Mouse (Mus musculus) MEL (cell line): ENCODE measurements around the gene Dock7.

ENCODE experiments used
- CTCF ChIP-seq, 3 experiments: IDR thresholded peaks in 2 of 3; conservative IDR thresholded peaks in 1 of 3; 2 replicates each; pipeline ENCODE4 v1.5.1; 2011 to 2012; ENCODE audit warnings: low read length in 3 of 3, low read depth in 2 of 3, mild to moderate bottlenecking in 2 of 3, improper control_type of control experiment in 1 of 3, inconsistent platforms in 1 of 3, mixed read lengths in 1 of 3, moderate library complexity in 1 of 3; ENCODE audit not compliant: control insufficient read depth in 1 of 3, insufficient read depth in 1 of 3, poor library complexity in 1 of 3, severe bottlenecking in 1 of 3
- MAFK ChIP-seq: IDR thresholded peaks from 2 replicates; pipeline ENCODE4 v1.6.1; 2011; ENCODE audit warnings: low read depth, mild to moderate bottlenecking, low read length, improper control_type of control experiment, borderline replicate concordance
- UBTF ChIP-seq: IDR thresholded peaks from 2 replicates; pipeline ENCODE4 v1.6.1; 2012; ENCODE audit warnings: low read depth, mild to moderate bottlenecking, inconsistent platforms, low read length, improper control_type of control experiment, moderate library complexity, borderline replicate concordance; ENCODE audit not compliant: insufficient read depth

DNA sequence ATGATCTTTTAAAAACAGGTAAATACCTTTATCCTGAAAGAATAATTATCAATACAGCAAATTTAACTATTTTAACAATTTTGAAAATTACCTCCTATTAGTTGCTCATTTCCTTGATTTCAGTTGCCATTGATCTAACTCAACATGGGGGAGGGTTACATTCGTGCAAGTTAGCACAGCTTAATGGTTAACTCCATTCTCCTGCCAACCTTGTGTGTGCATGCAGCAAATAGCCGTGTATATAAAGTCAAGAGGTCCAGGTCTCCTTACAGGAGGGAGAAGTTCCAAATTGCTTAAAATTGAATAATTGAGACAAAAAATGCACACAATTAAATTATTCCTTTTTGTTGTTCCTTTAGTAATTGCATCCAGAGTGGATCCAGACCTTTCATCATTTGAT, 90.0 kb downstream of the Dock7 start, which contains the start of gene Angptl3:
- no peak for TF ChIP-seq CTCF (IDR thresholded peaks at IDR 0.05 in 2 of 3, conservative IDR thresholded peaks at IDR 0.05 in 1 of 3; ENCODE audit: control insufficient read depth in 1 of 3, insufficient read depth in 1 of 3, low read depth in 2 of 3, low read length in 3 of 3, poor library complexity in 1 of 3, severe bottlenecking in 1 of 3)
- TF ChIP-seq MAFK: no peak
- no peak for TF ChIP-seq UBTF
